Mouse (Mus musculus): ENCODE data around the gene Slc25a47.

The Slc25a47 gene

DNA sequence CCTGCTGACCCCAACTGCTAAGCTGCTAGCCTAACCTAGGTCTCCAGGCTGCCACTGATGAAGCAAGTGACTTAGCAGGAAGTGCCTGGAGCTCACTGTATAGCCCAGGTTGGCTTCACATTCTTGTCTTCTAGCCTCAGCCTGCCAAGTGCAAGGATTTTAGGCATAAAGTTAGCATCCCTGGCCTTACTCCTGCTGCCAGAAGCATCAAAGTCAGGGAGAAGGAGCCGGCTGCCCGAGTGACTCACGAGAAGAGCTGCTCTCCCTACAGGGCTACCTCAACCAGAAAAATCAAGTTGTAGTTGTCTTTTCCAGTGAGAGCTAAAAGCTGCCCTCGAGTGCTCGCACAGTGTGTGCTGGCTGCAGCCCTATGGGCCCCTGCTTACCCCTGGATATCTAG, 22.6 kb downstream of the Slc25a47 start:
- DNase-seq (ENCODE audit: low read depth): no peak

DNA sequence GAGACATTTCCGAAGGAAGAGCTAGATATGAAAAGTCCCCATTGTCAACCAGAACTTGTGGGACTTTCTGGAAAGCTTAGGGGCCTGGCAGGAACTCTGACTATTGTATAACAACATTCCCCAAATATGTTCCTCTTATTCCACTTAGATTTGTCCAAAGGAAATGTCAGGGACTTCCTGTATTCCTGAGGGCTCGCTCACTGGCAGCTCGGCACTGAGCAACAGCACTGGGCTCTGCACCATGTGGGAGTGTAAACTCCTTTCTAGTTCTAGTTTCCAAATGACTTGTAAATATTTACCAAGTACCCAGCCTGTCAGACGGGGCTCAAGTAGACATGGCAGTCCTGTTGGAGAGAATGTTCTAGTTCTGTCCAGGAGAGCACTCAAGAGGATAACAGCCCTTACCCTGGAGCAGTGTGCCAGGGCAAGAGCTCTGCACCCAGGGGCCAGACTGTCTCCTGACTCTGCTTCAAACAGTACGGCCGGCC, 29.2 kb downstream of the Slc25a47 start:
- no peak for DNase-seq (ENCODE audit: low read depth)

DNA sequence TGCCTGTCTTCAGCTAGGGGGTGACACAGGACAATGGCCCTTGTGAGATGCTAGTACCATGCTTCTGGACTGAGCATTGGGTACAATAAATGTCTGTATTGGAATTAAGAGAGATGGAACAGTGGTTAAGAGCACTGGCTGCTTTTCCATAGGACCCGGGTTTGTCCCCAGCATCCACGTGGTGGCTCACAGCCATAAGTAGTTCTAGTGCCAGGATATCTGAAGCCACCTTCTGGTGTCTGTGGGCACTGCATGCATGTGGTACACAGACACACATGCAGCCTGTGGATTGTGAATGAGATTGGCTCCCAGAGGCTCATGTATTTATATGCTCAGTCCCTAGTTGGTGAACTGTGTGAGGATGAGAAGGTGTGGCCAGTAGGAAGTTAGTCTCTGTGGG, 33.7 kb downstream of the Slc25a47 start:
- no peak for DNase-seq (ENCODE audit: low read depth)

DNA sequence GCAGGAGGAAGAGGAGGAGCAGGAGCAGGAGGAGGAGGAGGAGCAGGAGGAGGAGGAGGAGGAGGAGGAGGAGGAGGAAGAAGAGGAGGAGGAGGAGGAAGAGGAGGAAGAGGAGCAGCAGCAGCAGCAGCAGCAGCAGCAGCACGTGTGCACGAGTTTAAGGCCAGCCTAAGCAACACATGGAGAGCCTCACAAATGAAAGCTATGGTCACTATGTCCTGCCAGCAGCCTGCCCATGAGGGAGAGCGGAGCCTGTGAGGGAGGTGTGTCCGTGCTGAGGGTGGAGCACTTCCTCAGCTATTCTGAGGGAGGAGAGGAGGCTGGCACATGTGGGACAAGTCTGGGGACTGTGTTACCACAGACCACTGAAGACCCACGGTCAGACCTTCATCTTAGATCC, 37.3 kb downstream of the Slc25a47 start:
- no peak for DNase-seq (ENCODE audit: low read depth)

DNA sequence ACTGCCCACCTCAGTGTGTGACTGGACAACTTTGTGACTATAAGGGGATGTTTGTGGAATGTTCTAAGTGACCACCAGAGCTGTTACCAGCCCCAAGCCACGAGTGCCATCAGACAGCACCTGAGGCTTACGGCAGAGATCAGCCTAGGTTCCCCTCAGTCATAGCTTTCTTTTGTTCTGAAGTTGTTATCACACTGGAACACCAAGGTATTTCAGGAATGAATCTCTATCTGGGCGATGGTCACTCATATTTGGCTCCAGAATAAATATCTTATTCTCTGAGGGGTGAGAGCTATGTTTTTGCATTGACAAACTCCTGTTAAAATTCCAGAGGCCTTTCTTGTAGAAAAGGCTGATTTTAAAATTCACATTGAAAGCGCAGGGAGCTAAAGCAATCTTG, 43.3 kb downstream of the Slc25a47 start:
- DNase-seq (ENCODE audit: low read depth): no peak

DNA sequence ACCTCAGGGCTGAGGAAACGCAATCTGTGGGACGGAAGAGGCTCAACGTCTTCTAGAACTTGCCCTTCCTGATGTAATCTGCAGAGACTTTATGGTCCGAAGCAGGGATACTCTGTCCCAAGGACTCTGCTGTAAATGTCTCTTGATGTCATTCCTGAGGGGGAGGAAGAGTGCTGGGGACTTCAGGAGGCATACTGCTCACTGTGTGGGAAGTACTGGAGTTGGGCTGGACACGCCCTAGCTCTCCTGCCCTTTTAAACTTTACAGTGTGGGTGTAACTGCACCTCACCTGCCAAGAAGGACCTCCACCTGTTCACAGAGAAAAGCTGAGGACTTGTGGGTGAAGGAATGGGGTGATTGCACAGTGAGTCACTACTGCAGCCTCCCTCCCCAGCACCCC, 44.8 kb downstream of the Slc25a47 start:
- no peak for DNase-seq (ENCODE audit: low read depth)

DNA sequence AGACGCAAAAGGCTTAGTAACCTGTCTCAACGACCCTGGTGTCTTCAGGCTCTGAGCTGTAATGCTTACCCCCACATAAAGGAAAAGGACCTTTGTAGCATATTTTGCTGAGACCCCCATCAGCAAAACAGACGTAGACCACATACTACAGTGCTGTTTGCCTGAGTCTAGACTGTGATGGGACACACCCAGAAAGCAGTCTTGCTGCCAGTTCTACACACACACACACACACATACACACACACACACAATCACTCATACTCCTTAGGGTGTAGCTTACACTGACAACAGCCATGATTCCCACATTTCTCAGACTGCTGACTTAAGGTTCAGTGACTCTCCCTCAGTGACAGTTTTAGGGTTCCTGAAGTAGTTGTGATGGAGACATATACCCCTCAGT, 45.3 kb downstream of the Slc25a47 start:
- no peak for DNase-seq (ENCODE audit: low read depth)

DNA sequence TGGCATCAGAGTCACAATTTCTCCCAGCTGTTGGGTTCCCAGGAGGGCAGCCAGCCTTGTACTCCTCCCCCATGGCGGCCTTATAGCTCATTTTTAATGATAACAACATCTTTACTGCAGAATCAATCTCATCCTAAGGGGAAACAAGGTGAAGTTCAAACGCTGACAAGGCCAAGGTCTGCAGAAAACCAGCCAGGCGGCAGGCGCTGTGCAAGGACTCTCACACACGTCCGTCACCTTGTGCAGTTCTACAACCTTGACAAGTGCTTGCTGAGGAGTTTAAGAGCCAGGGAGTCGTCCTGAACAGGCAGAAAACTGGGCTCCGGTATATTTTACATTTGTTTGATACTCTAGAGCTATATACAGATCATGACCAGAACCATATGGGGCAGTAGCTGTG, 46.9 kb downstream of the Slc25a47 start:
- DNase-seq (ENCODE audit: low read depth): no peak

DNA sequence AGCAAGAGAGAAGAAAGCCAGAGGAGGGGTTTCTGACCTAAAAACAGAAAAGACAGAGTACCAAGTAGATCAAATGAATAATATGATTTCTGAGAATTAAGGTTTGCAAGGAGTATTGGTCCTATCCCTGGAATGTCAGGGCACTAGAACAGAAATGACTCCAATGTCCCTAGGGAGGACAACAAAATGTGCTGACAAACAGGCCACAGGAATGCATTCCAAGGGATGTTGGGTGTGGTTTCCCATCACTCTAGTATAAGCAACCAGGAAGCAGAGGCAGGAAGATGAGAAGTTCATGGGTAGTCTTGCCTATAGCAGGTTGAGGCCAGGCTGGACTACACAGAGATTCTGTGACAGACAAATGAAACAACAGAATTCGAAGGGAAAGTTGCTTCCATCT, 50.1 kb downstream of the Slc25a47 start:
- DNase-seq (ENCODE audit: low read depth): no peak

DNA sequence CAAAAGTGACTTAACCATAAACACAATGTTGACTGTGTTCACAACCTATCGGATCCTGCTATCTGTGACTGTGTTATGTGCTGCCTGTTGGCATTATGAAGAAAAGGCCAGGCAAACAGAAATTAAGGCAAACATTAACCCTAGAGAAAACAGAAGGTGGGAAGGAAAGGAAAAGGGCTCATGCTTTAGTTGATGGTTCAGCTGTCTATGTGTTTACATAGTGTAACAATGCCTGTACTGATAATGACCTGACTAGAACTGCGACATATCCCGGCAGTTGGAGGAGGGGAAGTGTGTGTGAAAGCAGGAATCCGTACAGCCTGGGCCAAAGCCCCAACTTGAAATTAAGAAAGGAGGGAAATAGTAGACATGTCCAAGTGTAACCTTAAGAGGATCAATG, 51.2 kb downstream of the Slc25a47 start:
- DNase-seq (ENCODE audit: low read depth): no peak

DNA sequence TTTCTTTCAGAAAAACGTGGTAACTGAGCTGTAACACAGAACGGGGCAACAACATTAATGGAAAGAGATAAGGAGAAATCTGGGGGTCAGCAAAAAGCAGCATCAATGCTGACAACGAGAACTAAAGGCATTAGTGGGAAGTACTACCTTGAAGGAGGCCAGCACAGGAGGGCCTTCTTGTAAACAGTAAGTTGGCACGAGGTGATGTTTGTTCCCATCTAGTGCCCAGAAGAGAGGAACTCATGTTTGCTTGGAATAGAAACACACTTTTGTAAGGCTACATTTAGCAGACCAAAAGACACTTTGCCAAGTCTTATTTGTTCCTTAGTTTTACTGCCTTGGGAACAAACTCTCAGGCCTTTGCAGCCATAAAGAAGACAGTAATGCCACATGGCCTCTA, 52.8 kb downstream of the Slc25a47 start:
- DNase-seq (ENCODE audit: low read depth): no peak

DNA sequence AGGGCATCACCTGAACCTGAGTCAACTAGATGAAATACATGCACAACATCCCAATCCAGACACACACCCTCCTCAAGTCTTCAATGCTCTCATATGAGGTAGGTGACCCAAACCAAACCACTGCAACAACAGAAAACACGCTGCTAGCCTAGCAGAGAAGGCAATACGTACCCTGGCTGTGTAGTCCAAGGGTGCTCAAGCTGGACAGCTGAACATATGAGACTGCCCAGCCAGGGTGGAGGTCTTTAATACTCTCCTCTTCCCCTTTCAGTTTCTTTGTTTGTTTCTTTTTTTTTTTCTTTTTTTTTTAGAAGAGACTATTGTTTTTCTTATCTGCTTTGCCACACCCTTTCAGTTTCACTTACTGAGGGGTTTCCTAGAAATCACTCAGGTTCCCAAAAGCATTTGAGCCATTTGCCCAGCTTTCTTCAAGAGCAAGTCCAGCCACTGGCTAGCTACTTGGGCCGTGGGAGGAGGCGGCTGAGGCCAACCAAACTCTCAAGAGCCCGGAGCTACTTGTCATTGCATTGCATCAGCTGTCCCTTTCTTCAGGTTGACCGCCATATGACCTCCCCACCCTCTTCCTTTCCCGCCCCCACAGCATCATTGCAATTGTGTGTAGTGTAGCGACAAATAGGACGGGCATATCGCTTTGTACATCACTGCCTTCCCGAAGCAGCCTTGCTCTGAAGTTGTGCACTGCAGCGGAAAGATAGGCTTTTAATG, 57.3 kb downstream of the Slc25a47 start, which contains the start of gene Wdr25:
Wdr25 (plus strand) TSS at position 643 of the 726 bp plus-strand sequence.
- DNase-seq (ENCODE audit: low read depth): no peak

DNA sequence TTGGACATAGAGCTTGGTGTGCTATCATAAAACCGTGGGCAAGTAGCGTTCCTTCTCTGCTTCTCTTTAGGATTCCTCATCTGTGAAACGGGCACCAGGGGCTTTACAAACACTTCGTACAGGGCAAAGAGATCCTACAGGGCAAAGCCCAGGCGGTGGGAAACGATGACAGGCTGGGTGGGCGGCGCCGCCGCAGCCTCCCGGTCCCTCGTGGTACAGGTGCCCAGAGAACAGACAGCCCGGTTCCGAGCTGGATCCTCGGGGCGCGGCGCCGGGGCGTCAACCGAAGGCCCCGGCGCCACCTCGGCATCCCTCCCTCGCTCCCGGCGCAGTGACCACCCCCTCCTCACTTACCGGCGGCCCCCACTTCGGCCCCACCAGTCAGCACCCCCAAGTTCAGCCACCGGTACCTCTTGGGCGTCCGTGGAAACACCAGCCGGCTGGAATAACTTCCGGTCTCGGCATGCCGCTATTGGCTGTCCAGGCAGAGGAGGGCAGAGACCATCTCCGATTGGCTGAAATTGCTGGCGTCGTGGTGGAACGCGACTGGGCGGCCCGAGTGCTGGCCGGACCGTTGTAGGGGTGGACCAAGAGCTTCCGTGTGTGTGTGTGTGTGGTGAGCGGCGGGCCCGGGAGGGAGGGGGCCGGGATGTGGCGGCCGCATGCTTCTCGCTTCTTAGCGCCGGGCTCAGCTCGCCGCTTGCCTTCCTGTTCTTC, 58.0 kb downstream of the Slc25a47 start, which contains the start of gene Wars:
Wars (minus strand) TSS at position 460 of the 717 bp plus-strand sequence.
- DNase-seq (ENCODE audit: low read depth): peak; percentile 91

DNA sequence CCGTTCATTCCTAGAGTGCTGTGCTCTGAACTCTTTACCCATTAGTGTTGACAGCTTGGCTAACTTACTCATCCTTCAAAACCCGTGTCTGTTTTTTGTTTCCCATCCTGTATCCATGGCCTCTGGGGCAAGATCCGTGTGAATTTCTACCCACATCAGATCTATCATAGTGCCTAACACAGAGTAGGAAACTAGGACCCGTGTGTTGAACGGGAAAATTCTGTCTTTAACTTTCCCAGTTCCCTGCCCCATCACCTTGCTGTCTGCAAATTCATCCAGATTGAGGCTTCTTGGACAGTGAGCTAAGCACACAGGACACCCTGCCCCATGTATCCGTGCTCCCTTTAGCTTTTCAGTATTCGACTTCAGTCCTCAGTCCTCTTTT, 58.6 kb downstream of the Slc25a47 start:
- DNase-seq (ENCODE audit: low read depth): no peak

DNA sequence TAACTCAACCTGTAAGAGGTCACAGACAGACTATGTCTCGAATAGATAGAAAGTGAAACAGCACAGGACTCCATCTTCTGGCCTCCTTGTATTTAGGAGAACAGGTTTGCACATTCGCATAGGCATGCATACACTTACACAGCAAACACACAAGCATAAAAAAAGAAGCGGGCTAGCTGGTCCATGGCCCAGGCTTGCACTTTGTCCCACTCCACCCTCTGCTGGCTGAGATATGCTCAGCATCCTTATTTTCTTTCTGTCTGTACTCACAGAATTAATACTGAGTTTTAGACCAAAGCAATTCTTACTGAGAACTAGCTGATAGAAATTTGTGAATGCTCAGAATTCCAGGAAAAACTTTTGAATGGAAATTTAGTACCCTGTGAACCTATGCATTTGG, 60.2 kb downstream of the Slc25a47 start:
- DNase-seq (ENCODE audit: low read depth): no peak

DNA sequence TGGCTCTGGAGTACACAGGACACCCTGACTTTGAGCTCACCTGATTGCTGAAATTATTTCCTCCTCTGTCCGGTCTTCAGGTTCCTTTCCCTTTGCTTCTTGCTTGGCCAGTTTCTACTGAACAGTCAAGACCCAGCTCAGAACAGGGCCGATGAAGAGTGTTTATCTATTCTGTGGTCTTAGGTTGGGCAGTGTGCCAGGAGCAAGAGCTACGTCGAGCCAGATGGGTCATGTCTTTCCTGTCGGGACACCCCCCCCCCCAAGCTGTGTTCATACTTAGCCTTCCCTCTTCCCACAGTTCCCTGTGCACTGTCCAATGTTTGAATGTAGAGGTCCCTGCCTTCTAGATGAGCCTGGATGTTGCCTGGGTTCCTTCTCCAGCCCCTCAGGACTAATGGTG, 65.5 kb downstream of the Slc25a47 start:
- DNase-seq (ENCODE audit: low read depth): no peak

DNA sequence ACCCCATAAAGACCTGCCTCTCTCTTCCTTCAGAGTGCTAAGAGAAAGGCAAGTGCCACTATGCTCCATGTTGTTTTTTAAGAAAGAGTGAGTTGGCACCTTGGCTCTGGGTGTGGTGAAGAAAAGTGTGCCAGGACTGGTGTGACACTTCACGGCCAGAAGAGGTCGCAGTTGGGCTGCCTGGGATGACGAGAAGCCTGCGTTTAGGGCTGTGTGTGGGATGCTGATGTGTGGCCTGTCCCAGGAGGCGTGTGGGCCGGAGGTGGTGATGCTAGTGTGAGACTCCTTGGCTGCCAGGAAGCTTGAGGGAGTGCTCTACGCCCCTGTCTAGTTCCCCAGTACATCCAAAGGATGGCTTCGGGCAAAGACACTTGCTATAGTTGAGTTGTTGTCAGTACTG, 67.1 kb downstream of the Slc25a47 start:
- no peak for DNase-seq (ENCODE audit: low read depth)

DNA sequence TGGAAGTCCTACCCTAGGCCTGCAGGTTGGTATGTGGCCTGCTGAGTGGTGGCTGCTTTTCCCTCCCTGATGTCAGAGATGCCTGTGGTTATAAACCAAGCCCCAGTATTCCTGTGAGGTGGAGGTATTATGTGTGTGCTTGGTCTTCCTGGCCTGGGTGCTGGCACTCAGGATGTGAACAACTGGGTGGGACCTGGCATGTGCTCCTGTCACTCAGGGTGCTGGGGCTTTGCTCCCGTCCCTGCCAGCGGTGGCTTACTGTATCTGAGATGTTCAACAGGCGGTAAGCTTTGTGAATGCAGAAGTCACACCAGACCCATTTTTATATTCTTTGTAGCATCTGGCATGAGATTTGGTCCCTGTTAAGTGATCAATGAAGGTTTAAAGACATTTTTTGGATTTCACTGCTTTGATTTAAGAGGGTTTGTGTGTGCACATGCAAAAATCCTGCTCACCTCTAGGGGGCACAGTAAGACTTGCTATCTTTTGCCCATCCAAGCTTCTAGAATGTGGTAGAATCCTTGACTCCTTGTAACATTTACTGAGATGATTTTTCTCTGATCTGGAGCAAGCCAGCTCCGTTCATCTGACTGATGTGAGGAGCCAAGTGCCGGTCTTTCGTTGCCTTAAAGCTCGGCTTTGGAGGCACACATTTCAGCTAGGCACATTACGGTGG, 67.9 kb downstream of the Slc25a47 start:
- no peak for DNase-seq (ENCODE audit: low read depth)

DNA sequence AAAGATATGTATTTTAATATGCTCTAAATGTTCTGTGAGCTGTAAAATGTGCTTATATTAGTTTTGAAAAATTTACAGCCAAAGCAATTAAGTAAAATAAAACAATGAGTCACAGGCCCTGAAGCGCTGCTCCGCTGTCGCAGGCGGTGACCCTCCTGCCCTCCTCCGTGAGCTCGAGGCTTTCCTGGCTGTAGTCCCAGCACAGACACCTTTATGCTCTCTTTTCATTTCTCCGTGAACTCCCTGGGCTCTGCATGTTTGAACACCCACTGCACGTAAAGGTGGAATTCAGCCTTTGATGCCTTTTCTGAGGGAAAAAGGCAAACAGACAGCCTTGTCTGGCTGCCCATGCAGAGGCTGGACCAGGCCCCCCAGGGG, 68.4 kb downstream of the Slc25a47 start:
- DNase-seq (ENCODE audit: low read depth): no peak

DNA sequence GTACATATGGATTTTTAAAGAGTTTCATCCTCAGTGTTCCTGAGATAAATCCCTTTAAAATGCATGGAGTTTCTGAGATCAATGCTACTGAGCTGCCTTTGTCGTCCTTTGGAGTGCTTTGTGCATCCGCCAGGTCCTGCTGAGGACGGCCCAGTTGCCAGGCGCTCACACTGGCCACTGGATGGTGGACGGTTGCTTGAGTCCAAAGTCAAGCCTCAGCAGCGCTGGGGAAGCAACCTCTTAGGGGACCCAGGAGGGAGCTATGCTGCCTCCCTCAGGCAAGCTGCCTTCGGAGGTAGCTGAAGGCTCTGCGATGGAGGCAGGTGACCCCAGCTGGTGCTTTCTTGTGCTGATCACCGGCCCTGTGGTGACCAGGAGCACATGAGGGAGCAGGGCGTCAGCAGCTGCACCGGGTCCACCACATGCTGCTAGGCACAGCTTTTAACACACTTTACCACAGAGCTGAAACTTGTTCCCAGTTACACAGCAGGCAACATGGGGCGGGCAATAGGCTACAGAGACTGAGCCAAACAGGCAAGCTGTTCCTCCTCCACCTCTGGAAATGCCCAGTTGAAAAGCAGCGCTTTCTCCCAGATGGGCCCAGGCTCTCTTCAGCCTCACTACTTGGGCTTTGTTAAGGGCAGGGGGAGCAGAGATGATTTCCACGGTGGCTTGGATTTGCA, 69.9 kb downstream of the Slc25a47 start:
- no peak for DNase-seq (ENCODE audit: low read depth)

DNA sequence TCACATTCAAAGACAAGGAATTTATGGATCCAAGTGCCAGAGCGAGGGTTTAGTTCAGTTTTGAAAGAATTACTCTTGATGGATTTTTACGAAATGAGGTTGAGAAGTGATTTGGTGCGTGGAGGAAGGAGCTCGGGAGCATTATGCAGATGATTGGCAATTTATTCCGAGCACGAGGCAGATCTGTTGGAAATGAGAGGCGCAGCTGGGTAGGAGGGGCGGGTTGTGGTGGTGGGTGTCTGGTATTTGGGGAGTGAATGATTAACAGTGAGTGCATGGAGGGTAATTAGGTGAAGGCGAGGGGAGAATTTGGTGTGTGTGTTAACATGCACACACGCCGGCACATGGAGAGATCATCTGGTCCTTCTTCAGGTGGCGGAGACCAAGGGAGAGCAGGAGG, 70.6 kb downstream of the Slc25a47 start:
- DNase-seq (ENCODE audit: low read depth): no peak

All from fibroblast of lung, adult 2 months (primary cell).